Mouse (Mus musculus): ENCODE measurements around the gene Hand2. TPM values are rescaled to one million over a fixed set of nuclear protein-coding genes. Genes with fewer than 3 reads are reported as not detected.

Gene Hand2
- polyA plus RNA-seq, 1 experiment from 2014 or later: not detected

- peak; percentile 96 for ATAC-seq (replicated peaks)
- Histone ChIP-seq H3K9ac (replicated peaks) (0 out of 2 replicates have a peak overlapping the region, but pooled peaks have one; percentile 41), H3K4me2 (replicated peaks) (peak overlapping the region; percentile 75), H3K27ac (replicated peaks) (no peak overlapping the region), H3K4me1 (peaks cover 10% of the 10 kb centered on the region), H3K9me3 (no peaks in the 10 kb centered on the region), H3K4me3 (peak overlapping the region; percentile 43), H3K36me3 (no peaks in the 10 kb centered on the region), H3K27me3 (peaks cover 64% of the 10 kb centered on the region)
- WGBS: under 1% methylated on average over 37 of the region's 37 CpGs
Observed at GRCm38 (mm10) chr8:57353346-57354305, 32.8 kb downstream of the Hand2 start.

GRCm38 (mm10) chr8:57354876-57355275 lies 34.1 kb downstream of the Hand2 start:
- WGBS: 72% methylated on average over 2 of the region's 2 CpGs
- H3K36me3 ChIP-seq: no peaks in the 10 kb centered on the region
- peaks cover 54% of the 10 kb centered on the region for H3K27me3 ChIP-seq

GRCm38 (mm10) chr8:57356529-57357325 lies 35.9 kb downstream of the Hand2 start:
- no peak overlapping the region for H3K4me2 ChIP-seq (replicated peaks)
- WGBS: 58% methylated on average over 9 of the region's 9 CpGs

More at GRCm38 (mm10) chr8:57354876-57355275, 34.1 kb downstream of the Hand2 start:
- ATAC-seq (replicated peaks): no peak
- H3K9me3 ChIP-seq: no peaks in the 10 kb centered on the region
- H3K9ac ChIP-seq (replicated peaks): no peak overlapping the region
- peaks cover 10% of the 10 kb centered on the region for H3K4me1 ChIP-seq
- no peak overlapping the region for H3K4me3 ChIP-seq
- no peak overlapping the region for H3K4me2 ChIP-seq (replicated peaks)
- H3K27ac ChIP-seq (replicated peaks): no peak overlapping the region

GRCm38 (mm10) chr8:57360493-57360892 lies 39.7 kb downstream of the Hand2 start:
- WGBS: 37% methylated on average over 2 of the region's 2 CpGs
- Histone ChIP-seq H3K4me2 (replicated peaks) (no peak overlapping the region), H3K36me3 (no peaks in the 10 kb centered on the region), H3K9me3 (no peaks in the 10 kb centered on the region), H3K27ac (replicated peaks) (no peak overlapping the region), H3K4me1 (no peaks in the 10 kb centered on the region), H3K4me3 (no peak overlapping the region), H3K27me3 (peaks cover 11% of the 10 kb centered on the region; the same call in 1 of the 2 replicates), H3K9ac (replicated peaks) (no peak overlapping the region)
- no peak for ATAC-seq (replicated peaks)

More at GRCm38 (mm10) chr8:57356529-57357325, 35.9 kb downstream of the Hand2 start:
- H3K4me3 ChIP-seq: no peak overlapping the region
- no peak for ATAC-seq (replicated peaks)
- peaks cover 10% of the 10 kb centered on the region for H3K4me1 ChIP-seq
- H3K9me3 ChIP-seq: no peaks in the 10 kb centered on the region
- no peaks in the 10 kb centered on the region for H3K36me3 ChIP-seq
- H3K27me3 ChIP-seq: peaks cover 40% of the 10 kb centered on the region
- no peak overlapping the region for H3K27ac ChIP-seq (replicated peaks)
- no peak overlapping the region for H3K9ac ChIP-seq (replicated peaks)

GRCm38 (mm10) chr8:57361003-57361805 lies 40.4 kb downstream of the Hand2 start:
- H3K9ac ChIP-seq (replicated peaks): no peak overlapping the region
- peaks cover 4% of the 10 kb centered on the region; the same call in 1 of the 2 replicates for H3K27me3 ChIP-seq
- no peaks in the 10 kb centered on the region for H3K4me1 ChIP-seq
- no peak overlapping the region for H3K4me3 ChIP-seq
- H3K36me3 ChIP-seq: no peaks in the 10 kb centered on the region
- H3K9me3 ChIP-seq: no peaks in the 10 kb centered on the region
- ATAC-seq (replicated peaks): no peak
- no peak overlapping the region for H3K27ac ChIP-seq (replicated peaks)
- 67% methylated on average over 8 of the region's 8 CpGs for WGBS
- no peak overlapping the region for H3K4me2 ChIP-seq (replicated peaks)

GRCm38 (mm10) chr8:57362881-57363280 lies 42.1 kb downstream of the Hand2 start:
- Histone ChIP-seq H3K36me3 (no peaks in the 10 kb centered on the region), H3K27me3 (peaks cover 4% of the 10 kb centered on the region; the same call in 1 of the 2 replicates), H3K4me2 (replicated peaks) (no peak overlapping the region), H3K9me3 (no peaks in the 10 kb centered on the region), H3K27ac (replicated peaks) (no peak overlapping the region), H3K9ac (replicated peaks) (no peak overlapping the region), H3K4me3 (no peak overlapping the region), H3K4me1 (no peaks in the 10 kb centered on the region)
- no peak for ATAC-seq (replicated peaks)
- WGBS: 70% methylated on average over 2 of the region's 2 CpGs

- no peak for ATAC-seq (replicated peaks)
- Histone ChIP-seq H3K27me3 (no peaks in the 10 kb centered on the region), H3K4me3 (no peak overlapping the region), H3K4me1 (no peaks in the 10 kb centered on the region), H3K4me2 (replicated peaks) (no peak overlapping the region), H3K36me3 (no peaks in the 10 kb centered on the region), H3K9me3 (no peaks in the 10 kb centered on the region), H3K9ac (replicated peaks) (no peak overlapping the region), H3K27ac (replicated peaks) (no peak overlapping the region)
- WGBS: 91% methylated on average over 2 of the region's 2 CpGs
Observed at GRCm38 (mm10) chr8:57374044-57374443, 53.3 kb downstream of the Hand2 start.

Other genes starting within 250 kb of the Hand2 start
- gene Scrg1, start 134.9 kb downstream of the Hand2 start, polyA plus RNA-seq (2015; fragmentation: Nextera tagmentation; extraction: Ambion mirVana): 14.2 and 14.8 TPM in 2 replicates
- gene Sap30, start 166.9 kb downstream of the Hand2 start, polyA plus RNA-seq (2015; fragmentation: Nextera tagmentation; extraction: Ambion mirVana): 78.6 and 81.8 TPM in 2 replicates
- 225 and 249 TPM in 2 replicates for gene Hmgb2, start 190.9 kb downstream of the Hand2 start, polyA plus RNA-seq (2015; fragmentation: Nextera tagmentation; extraction: Ambion mirVana)